Mouse (Mus musculus) heart, postnatal 0 days (tissue): ENCODE measurements around the gene Mb.

Experiments used
- CTCF ChIP-seq: IDR thresholded peaks from 2 replicates; pipeline ENCODE4 v1.5.1; 2016; ENCODE audit warnings: antibody characterized with exemption, control low read depth, low read depth
- EP300 ChIP-seq: IDR thresholded peaks from 2 replicates; pipeline ENCODE4 v1.6.1; 2016; ENCODE audit warnings: antibody characterized with exemption, low read depth

DNA sequence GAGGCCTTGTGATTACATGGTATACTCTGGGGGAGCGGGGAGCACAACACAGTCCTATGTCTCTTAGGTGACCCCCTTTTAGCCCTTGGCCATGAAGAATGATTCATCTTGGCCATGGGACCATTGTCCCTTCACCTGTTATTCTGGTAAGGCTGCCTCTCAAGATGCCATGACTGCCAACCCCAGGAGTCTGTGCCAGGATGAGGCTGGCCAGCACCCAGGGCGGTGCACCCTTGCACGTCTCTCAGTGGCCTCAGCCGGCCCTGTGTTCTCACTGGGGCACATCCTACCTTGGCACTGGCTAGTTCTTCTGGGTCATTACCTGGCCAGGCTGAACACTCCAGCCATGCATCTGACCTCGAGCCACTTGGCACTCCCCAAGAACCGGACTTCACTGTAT is 41.6 kb downstream of the Mb start:
- no peak for TF ChIP-seq EP300
- no peak for TF ChIP-seq CTCF
